Mouse (Mus musculus) embryonic facial prominence, embryonic 11.5 days (tissue): Measurements from ENCODE around the gene 4930564D02Rik. TPM values are rescaled to one million over a fixed set of nuclear protein-coding genes. Genes with fewer than 3 reads are reported as not detected.

Experiments used
- ATAC-seq: fragments of 200-750 bp; cut with Nextera tagmentation; replicated peaks from 2 replicates; pipeline ENCODE4 v1.8.0; 2017; ENCODE audit warnings: low read depth; ENCODE audit not compliant: insufficient number of reproducible peaks, low FRiP score, low TSS enrichment
- DNase-seq: peaks from one replicate; pipeline ENCODE4 v3.0.0-alpha.2; 2015; ENCODE audit warnings: low spot score
- H3K27ac ChIP-seq: fragments of 300-500 bp; sonication (generic); replicated peaks from 2 replicates; pipeline ENCODE4 v1.5.1; 2014; ENCODE audit warnings: mild to moderate bottlenecking, low read depth, low read length, control low read depth
- H3K27me3 ChIP-seq: fragments of 300-500 bp; sonication (generic); 2 replicates; pipeline ENCODE4 v1.6.1; 2014; ENCODE audit warnings: mild to moderate bottlenecking, low read length, moderate library complexity, mixed read lengths; ENCODE audit not compliant: control insufficient read depth, insufficient read depth
- H3K36me3 ChIP-seq: fragments of 300-500 bp; sonication (generic); replicated peaks from 2 replicates; pipeline ENCODE4 v1.6.1; 2014; ENCODE audit warnings: low read depth, mild to moderate bottlenecking, low read length, moderate library complexity, mixed read lengths; ENCODE audit not compliant: control insufficient read depth, insufficient read depth
- H3K4me1 ChIP-seq: fragments of 300-500 bp; sonication (generic); 2 replicates; pipeline ENCODE4 v1.6.1; 2014; ENCODE audit warnings: low read length, mixed read lengths; ENCODE audit not compliant: control insufficient read depth, insufficient read depth
- H3K4me2 ChIP-seq: fragments of 300-500 bp; sonication (generic); 2 replicates; pipeline ENCODE4 v1.6.1; 2014; ENCODE audit warnings: low read depth, mild to moderate bottlenecking, control low read depth, low read length, moderate library complexity
- H3K4me3 ChIP-seq: fragments of 300-500 bp; sonication (generic); 2 replicates; pipeline ENCODE4 v1.5.1; 2014; ENCODE audit warnings: low read depth, low read length, control low read depth
- H3K9ac ChIP-seq: fragments of 300-500 bp; sonication (generic); replicated peaks from 2 replicates; pipeline ENCODE4 v1.6.1; 2014; ENCODE audit warnings: mild to moderate bottlenecking, control low read depth, low read length
- H3K9me3 ChIP-seq: fragments of 300-500 bp; sonication (generic); replicated peaks from 2 replicates; pipeline ENCODE4 v1.6.1; 2016; ENCODE audit warnings: mild to moderate bottlenecking, low read length, inconsistent platforms, mixed read lengths; ENCODE audit not compliant: control insufficient read depth
- WGBS: fragments of 180-500 bp; shearing (Covaris S2); extraction: QIAGEN DNeasy Blood & Tissue Kit; methylation state at CpG from one replicate; pipeline ENCODE4 v1.1.7; 2014; 5-methylcytosine and 5-hydroxymethylcytosine counted together
- polyA plus RNA-seq: library from polyadenylated mRNA; unstranded; fragments of >200 nt; fragmentation: Nextera tagmentation; extraction: Ambion mirVana; gene quantifications from 2 replicates; pipeline ENCODE4 v1.2.1, GENCODE M21; 2014

Gene 4930564D02Rik
- polyA plus RNA-seq, 1 experiment from 2014 or later, result not detected

DNA sequence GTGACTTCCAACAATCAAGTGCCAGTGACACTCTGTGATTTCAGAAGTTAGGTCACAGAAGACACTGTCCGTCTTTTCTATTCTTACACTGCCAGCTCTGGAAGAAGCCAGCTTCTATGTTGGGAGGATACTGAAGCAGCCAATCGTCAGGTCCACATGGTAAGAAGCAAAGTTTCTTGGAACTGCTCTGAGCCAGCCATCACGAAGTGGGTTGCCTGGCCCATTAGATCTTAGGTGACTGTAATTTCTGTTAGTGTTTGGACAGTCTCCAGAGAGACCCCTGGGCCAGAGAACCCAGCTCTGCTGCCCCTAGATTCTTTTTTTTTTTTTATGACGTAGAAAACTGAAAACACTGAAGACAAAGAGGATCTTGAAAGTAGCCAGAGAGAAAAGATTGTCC is 30.9 kb downstream of the 4930564D02Rik start:
- Histone ChIP-seq H3K36me3 (no peaks in the 10 kb centered on the region), H3K4me3 (no peak overlapping the region), H3K27ac (no peak overlapping the region), H3K27me3 (no peaks in the 10 kb centered on the region), H3K4me1 (no peaks in the 10 kb centered on the region; the same call in 1 of the 2 replicates), H3K9me3 (no peaks in the 10 kb centered on the region), H3K9ac (no peak overlapping the region), H3K4me2 (no peak overlapping the region)
- no peak for ATAC-seq
- WGBS, result 80% methylated on average over 4 of the region's 4 CpGs
- no peak for DNase-seq

DNA sequence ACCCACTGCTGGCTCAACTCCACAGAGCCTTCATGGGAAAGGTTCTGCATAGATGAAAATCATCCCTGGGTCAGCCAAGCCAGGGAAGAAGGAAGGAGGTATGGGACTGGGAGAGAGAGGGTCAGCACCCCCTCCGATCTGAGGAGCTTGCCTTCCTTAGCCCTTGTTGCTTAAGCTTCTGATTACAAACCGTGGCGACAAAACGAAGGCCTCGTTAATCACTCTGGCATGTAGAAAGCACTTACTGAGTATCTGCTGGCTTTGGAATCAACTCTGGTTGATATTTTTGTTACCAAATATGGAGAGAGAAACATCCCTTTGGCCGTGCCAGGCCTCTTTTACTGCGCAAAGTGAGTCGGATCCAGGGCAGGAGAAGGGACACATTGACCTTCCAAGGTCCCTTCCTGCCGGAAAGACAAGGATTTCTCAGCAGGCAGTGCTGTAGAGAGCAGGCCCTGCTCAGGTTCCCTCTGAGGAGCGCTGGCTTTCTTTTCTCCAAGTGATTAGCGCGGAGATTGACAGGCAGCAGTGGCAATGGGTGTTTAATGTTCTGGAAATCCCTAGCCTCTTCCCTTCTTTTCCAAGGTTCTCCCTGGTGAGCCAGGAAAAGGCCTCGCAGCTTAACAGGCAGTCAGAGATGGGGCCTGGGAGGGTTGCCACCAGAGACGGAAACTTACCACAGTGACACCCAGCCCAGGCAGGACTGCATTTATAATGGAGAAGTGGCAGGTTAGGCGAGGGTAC is 33.1 kb downstream of the 4930564D02Rik start:
- 26% methylated on average over 15 of the region's 15 CpGs for WGBS
- H3K4me2 ChIP-seq, result no peak overlapping the region
- H3K9me3 ChIP-seq, result no peaks in the 10 kb centered on the region
- no peak overlapping the region for H3K4me3 ChIP-seq
- ATAC-seq (no peak), DNase-seq (no peak)
- H3K36me3 ChIP-seq, result no peaks in the 10 kb centered on the region
- H3K9ac ChIP-seq, result no peak overlapping the region
- no peak overlapping the region for H3K27ac ChIP-seq
- no peaks in the 10 kb centered on the region for H3K27me3 ChIP-seq
- H3K4me1 ChIP-seq, result no peaks in the 10 kb centered on the region

DNA sequence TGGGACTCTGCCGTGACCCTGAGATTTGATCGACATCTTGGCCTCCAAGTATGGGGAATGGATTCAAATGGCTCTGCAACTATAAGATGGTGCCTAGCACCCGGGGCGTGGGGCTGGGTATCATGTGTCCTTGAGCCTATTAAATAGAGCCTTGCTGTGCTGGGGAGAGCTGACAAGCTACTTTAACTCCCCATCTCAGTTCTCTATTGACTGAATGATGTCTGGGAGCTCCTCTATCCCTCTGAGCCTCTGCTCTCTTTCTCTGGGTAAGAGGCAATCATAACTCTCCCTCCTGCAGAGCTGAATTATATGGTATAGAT is 33.6 kb downstream of the 4930564D02Rik start:
- Histone ChIP-seq H3K27me3 (no peaks in the 10 kb centered on the region), H3K9ac (no peak overlapping the region), H3K36me3 (no peaks in the 10 kb centered on the region), H3K4me2 (no peak overlapping the region), H3K4me3 (no peak overlapping the region), H3K9me3 (no peaks in the 10 kb centered on the region), H3K4me1 (no peaks in the 10 kb centered on the region), H3K27ac (no peak overlapping the region)
- DNase-seq, result no peak
- WGBS, result 72% methylated on average over 4 of the region's 4 CpGs
- ATAC-seq, result no peak

DNA sequence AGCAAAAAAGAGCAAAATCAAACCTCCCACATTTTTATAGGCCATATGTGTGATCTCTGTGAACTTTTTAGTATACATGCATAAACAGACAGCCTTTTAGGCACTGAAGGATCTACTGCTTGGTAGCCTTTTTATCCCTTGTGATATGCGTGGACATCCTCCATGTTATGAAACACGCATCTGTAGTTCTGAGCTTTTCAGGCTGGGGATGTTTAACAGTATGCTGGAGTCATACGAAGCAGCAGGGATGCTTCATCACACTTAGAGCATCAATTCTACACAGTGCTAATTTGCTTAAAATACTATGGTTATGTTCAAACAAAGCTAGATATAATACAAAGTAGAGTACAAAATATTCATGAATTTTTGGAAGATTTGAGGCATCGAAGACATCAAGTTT is 39.2 kb downstream of the 4930564D02Rik start:
- Histone ChIP-seq H3K4me2 (no peak overlapping the region), H3K9me3 (no peaks in the 10 kb centered on the region), H3K27me3 (no peaks in the 10 kb centered on the region), H3K36me3 (no peaks in the 10 kb centered on the region), H3K27ac (no peak overlapping the region), H3K4me3 (no peak overlapping the region), H3K4me1 (no peaks in the 10 kb centered on the region), H3K9ac (no peak overlapping the region)
- no peak for DNase-seq
- ATAC-seq, result no peak
- whole genome bisulfite sequencing, result 89% methylated on average over 4 of the region's 4 CpGs

DNA sequence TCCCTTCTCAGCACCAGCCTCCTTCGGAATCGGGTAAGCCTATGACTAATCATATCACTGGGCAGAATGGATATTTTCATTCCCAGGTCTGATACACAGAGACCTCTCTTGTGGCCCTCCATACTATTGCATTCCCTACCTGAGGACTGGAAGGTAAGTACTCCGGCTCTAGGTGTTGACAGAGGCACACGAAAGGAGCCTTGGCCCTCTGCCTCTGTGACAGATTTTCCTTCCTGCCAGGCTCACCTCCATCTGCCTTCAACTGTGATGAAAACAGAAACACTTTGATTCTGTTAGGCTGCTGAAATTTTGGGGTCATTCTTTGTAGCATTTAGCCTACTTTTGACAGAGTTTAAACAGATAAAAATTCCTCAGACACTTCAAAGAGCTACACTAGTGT is 47.2 kb downstream of the 4930564D02Rik start:
- H3K27ac ChIP-seq, result no peak overlapping the region
- H3K4me3 ChIP-seq, result no peak overlapping the region
- H3K27me3 ChIP-seq, result no peaks in the 10 kb centered on the region
- ATAC-seq (no peak), DNase-seq (no peak)
- no peaks in the 10 kb centered on the region for H3K36me3 ChIP-seq
- 97% methylated on average over 4 of the region's 4 CpGs for WGBS
- peaks cover 3% of the 10 kb centered on the region; the same call in 1 of the 2 replicates for H3K4me1 ChIP-seq
- no peak overlapping the region for H3K9ac ChIP-seq
- H3K4me2 ChIP-seq, result no peak overlapping the region
- H3K9me3 ChIP-seq, result no peaks in the 10 kb centered on the region

DNA sequence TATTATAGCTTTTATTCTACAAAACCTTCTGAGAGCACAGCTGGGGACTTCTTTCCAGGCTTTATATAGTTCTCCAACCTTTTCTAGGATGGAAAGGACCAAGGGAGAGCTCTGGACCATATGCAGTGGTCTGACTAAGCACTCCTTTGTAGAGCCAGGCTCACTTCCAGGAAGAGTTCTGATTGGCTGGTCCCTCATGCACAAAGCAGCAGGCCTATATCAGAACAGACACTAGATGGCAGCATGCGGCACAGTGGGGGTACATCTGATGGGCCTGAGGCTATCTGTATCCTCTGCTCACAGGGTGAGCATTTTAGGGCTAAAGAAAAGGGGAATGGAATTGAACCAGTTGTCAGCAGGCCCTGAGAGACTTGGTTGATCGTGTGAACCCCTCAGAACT is 47.6 kb downstream of the 4930564D02Rik start:
- Histone ChIP-seq H3K27me3 (no peaks in the 10 kb centered on the region), H3K27ac (no peak overlapping the region), H3K4me1 (peaks cover 3% of the 10 kb centered on the region; the same call in 1 of the 2 replicates), H3K4me3 (no peak overlapping the region), H3K9ac (no peak overlapping the region), H3K4me2 (no peak overlapping the region), H3K9me3 (no peaks in the 10 kb centered on the region), H3K36me3 (no peaks in the 10 kb centered on the region)
- 25% methylated on average over 2 of the region's 2 CpGs for WGBS
- ATAC-seq, result peak; percentile 62
- DNase-seq, result peak; percentile 80

DNA sequence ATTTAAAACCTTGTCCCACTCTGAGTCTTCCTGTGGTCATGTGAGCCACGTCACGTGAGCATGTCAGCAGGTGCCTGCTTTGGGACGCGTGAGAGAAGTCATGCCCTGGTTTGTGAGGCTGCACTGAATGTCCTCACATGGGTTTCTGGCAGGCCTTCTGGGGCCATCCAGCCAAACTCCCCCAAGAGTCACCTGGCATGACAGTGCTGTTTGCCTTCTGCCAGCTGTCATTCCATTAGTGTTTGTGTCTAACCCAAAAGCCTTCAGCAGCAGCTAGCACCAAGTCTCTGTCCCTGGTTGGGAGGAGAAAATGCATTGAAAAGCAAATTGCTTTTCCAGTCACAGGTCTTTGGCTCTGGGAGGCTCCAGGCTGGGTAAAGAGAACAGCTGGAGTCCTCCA is 50.0 kb downstream of the 4930564D02Rik start:
- H3K9me3 ChIP-seq, result no peaks in the 10 kb centered on the region
- H3K4me3 ChIP-seq, result no peak overlapping the region
- no peak overlapping the region for H3K27ac ChIP-seq
- no peaks in the 10 kb centered on the region for H3K36me3 ChIP-seq
- ATAC-seq (no peak), DNase-seq (no peak)
- no peaks in the 10 kb centered on the region for H3K27me3 ChIP-seq
- H3K4me2 ChIP-seq, result no peak overlapping the region
- H3K4me1 ChIP-seq, result peaks cover 3% of the 10 kb centered on the region; the same call in 1 of the 2 replicates
- H3K9ac ChIP-seq, result no peak overlapping the region
- 86% methylated on average over 4 of the region's 4 CpGs for WGBS

DNA sequence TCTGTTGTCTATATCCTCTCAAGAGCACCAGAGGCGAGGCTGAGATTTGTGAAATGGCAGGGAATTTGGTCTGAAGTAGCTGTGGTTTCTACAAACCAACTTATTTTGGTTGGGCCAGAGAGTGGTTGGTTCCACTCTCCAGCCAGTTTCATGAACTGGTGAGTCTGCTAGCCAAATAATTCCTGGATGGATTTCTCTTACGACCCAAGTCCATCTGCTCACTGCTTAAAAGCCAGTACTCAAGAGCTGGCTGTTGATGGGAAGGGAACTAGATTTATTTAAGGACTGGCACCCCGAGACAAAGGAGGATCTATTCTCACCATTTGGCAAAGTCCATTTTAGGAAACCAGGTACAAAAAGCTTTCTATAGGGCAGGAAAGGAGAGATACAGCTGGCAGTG is 57.1 kb downstream of the 4930564D02Rik start:
- Histone ChIP-seq H3K9me3 (no peaks in the 10 kb centered on the region), H3K4me3 (no peak overlapping the region), H3K27me3 (no peaks in the 10 kb centered on the region), H3K4me1 (no peaks in the 10 kb centered on the region; the same call in 1 of the 2 replicates), H3K9ac (no peak overlapping the region), H3K4me2 (no peak overlapping the region), H3K36me3 (no peaks in the 10 kb centered on the region), H3K27ac (no peak overlapping the region)
- 80% methylated on average over 3 of the region's 3 CpGs for WGBS
- DNase-seq (no peak), ATAC-seq (no peak)
